Mouse (Mus musculus) embryonic facial prominence, embryonic 10.5 days (tissue): ENCODE measurements at regions not wholly inside any gene's neighbourhood (a gene's known extent, or its start where the extent isn't known, plus 50 kb on each side); places are given as distances from the start of the nearest gene placed in this dataset.

ENCODE experiments used
- DNase-seq: peaks from one replicate; pipeline ENCODE4 v3.0.0-alpha.2; 2017; ENCODE audit warnings: low spot score
- H3K27ac ChIP-seq: fragments of 300-500 bp; sonication (generic); replicated peaks from 2 replicates; pipeline ENCODE4 v1.5.1; 2016; ENCODE audit warnings: mild to moderate bottlenecking
- H3K27me3 ChIP-seq: fragments of 300-500 bp; sonication (generic); replicated peaks from 2 replicates; pipeline ENCODE4 v1.6.1; 2016; ENCODE audit warnings: low read depth, mild to moderate bottlenecking; ENCODE audit not compliant: poor library complexity, severe bottlenecking
- H3K36me3 ChIP-seq: fragments of 300-500 bp; sonication (generic); replicated peaks from 2 replicates; pipeline ENCODE4 v1.6.1; 2016; ENCODE audit warnings: mild to moderate bottlenecking, moderate library complexity
- H3K4me1 ChIP-seq: fragments of 300-500 bp; sonication (generic); 2 replicates; pipeline ENCODE4 v1.6.1; 2016
- H3K4me3 ChIP-seq: fragments of 300-500 bp; sonication (generic); 2 replicates; pipeline ENCODE4 v1.5.1; 2016; ENCODE audit warnings: mild to moderate bottlenecking, moderate library complexity
- H3K9me3 ChIP-seq: fragments of 300-500 bp; sonication (generic); 2 replicates; pipeline ENCODE4 v1.6.1; 2016; ENCODE audit warnings: mild to moderate bottlenecking
- WGBS: fragments of 180-500 bp; shearing (Covaris S2); methylation state at CpG from one replicate; pipeline ENCODE4 v1.1.7; 2016; 5-methylcytosine and 5-hydroxymethylcytosine counted together

DNA sequence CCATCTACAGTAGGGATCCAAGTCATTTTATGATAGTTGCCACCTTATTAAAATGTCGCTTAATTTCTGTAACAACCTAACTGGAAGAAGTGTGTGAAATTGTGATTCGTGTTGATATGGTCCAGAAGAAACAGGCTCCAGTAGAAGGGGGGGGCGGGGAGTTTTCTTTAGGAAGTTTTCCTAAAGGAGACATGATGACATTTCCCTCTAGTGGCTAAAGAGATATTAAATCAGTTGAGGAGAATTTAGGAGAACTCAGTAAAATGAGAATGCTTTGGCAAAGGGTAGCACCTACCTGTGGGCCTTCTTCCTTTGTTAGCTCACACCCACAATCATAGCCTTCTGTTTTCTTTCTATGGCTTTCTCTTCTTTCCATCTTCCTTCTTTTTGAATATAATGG is 107.7 kb downstream of the Tnfsf18 start:
- no peak for DNase-seq
- H3K4me1 ChIP-seq: no peaks in the 10 kb centered on the region
- no peak overlapping the region for H3K27ac ChIP-seq
- H3K9me3 ChIP-seq: no peaks in the 10 kb centered on the region
- no peaks in the 10 kb centered on the region for H3K27me3 ChIP-seq
- H3K36me3 ChIP-seq: no peaks in the 10 kb centered on the region
- 86% methylated on average over 3 of the region's 3 CpGs for WGBS
- H3K4me3 ChIP-seq: no peak overlapping the region

DNA sequence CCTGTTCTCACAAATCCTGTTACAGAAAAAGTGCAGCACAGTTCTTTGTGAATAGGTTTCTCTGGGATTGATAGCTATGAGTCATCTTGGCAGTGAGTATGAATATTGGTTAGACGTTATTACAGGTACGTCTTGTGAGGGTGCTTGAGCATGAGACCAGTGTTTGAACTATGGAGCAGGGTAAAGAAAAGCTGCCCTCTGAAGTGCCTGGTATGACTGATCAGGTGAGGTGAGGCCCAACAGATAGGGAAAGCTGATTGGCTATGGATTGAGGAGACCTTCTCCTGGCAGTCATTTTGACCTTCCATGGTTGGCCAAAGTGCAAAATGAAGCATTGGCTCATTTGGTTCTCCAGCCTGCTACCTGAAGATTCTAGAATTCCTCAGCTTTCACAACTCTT is 106.7 kb downstream of the Tnfsf18 start:
- 91% methylated on average over 2 of the region's 2 CpGs for WGBS

GRCm38 (mm10) chr1:161598167-161598566 is 103.7 kb downstream of the Tnfsf18 start:
- no peak overlapping the region for H3K27ac ChIP-seq
- no peaks in the 10 kb centered on the region for H3K27me3 ChIP-seq
- H3K36me3 ChIP-seq: no peaks in the 10 kb centered on the region
- no peaks in the 10 kb centered on the region for H3K9me3 ChIP-seq
- H3K4me1 ChIP-seq: no peaks in the 10 kb centered on the region
- 89% methylated on average over 3 of the region's 3 CpGs for WGBS
- no peak for DNase-seq
- H3K4me3 ChIP-seq: no peak overlapping the region

More for the DNA sequence above, 106.7 kb downstream of the Tnfsf18 start:
- no peaks in the 10 kb centered on the region for H3K4me1 ChIP-seq
- no peaks in the 10 kb centered on the region for H3K27me3 ChIP-seq
- no peaks in the 10 kb centered on the region for H3K9me3 ChIP-seq
- H3K27ac ChIP-seq: no peak overlapping the region
- H3K36me3 ChIP-seq: no peaks in the 10 kb centered on the region
- DNase-seq: no peak
- no peak overlapping the region for H3K4me3 ChIP-seq

GRCm38 (mm10) chr1:161576530-161576929 is 82.1 kb downstream of the Tnfsf18 start:
- no peak for DNase-seq
- Histone ChIP-seq H3K27me3 (no peaks in the 10 kb centered on the region), H3K27ac (no peak overlapping the region), H3K9me3 (no peaks in the 10 kb centered on the region), H3K4me3 (no peak overlapping the region), H3K36me3 (no peaks in the 10 kb centered on the region), H3K4me1 (no peaks in the 10 kb centered on the region)
- 75% methylated on average over 1 of the region's 1 CpGs for WGBS

- WGBS: 76% methylated on average over 7 of the region's 7 CpGs
- DNase-seq: no peak
- H3K36me3 ChIP-seq: no peaks in the 10 kb centered on the region
- no peaks in the 10 kb centered on the region for H3K27me3 ChIP-seq
- H3K4me3 ChIP-seq: no peak overlapping the region
- H3K9me3 ChIP-seq: no peaks in the 10 kb centered on the region
- H3K27ac ChIP-seq: no peak overlapping the region
- no peaks in the 10 kb centered on the region for H3K4me1 ChIP-seq
These were observed 81.5 kb downstream of the Tnfsf18 start for GRCm38 (mm10) chr1:161575939-161576338.

DNA sequence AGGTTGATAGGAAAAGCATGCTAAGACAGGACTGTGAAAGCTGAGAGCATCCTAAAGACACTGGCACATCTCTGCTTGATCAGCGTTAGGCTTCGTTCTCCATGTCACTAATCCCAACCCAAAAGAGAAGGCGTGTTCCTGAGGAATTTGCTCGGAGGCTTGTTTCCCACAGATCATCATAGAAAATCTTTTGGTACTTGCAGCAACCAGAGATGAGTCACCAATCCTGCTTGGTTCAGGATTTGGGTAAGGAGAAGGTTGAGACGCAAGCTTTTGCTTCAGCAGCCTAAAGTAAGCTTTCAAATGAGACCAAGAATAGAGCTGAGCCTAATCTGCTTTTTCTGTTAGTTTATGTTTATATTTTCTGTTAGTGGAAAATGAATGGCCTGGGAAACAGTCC is 80.7 kb downstream of the Tnfsf18 start:
- no peak overlapping the region for H3K4me3 ChIP-seq
- H3K27ac ChIP-seq: no peak overlapping the region
- 84% methylated on average over 5 of the region's 5 CpGs for WGBS
- H3K4me1 ChIP-seq: no peaks in the 10 kb centered on the region
- no peak for DNase-seq
- no peaks in the 10 kb centered on the region for H3K27me3 ChIP-seq
- no peaks in the 10 kb centered on the region for H3K36me3 ChIP-seq
- H3K9me3 ChIP-seq: no peaks in the 10 kb centered on the region

GRCm38 (mm10) chr1:161570762-161571161 is 76.3 kb downstream of the Tnfsf18 start:
- no peak for DNase-seq
- Histone ChIP-seq H3K4me1 (no peaks in the 10 kb centered on the region), H3K36me3 (no peaks in the 10 kb centered on the region), H3K27ac (no peak overlapping the region), H3K27me3 (no peaks in the 10 kb centered on the region), H3K4me3 (no peak overlapping the region), H3K9me3 (no peaks in the 10 kb centered on the region)
- 77% methylated on average over 3 of the region's 3 CpGs for WGBS

GRCm38 (mm10) chr1:161567826-161568225 is 73.4 kb downstream of the Tnfsf18 start:
- Histone ChIP-seq H3K9me3 (no peaks in the 10 kb centered on the region), H3K27me3 (no peaks in the 10 kb centered on the region), H3K27ac (no peak overlapping the region), H3K4me1 (no peaks in the 10 kb centered on the region), H3K36me3 (no peaks in the 10 kb centered on the region), H3K4me3 (no peak overlapping the region)
- DNase-seq: no peak

DNA sequence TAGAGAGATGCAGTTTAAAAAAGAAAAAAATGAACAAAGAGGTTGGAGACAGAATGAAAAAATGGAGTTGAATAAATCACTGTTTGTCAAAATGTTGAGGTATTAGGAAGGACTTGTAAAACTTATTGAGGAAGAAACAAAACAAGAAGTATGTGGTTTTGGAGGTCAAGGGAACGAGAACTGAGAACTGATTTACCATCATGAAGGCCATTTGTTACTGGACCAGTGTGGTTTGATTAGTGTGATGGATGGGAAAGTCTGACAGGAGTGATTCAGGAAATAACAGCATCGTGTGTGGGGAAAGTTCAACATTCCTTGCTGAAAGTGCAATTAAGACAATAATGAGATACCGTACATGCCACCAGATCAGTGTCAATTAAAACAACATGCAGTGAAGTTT is 65.9 kb downstream of the Tnfsf18 start:
- H3K4me3 ChIP-seq: no peak overlapping the region
- 71% methylated on average over 3 of the region's 3 CpGs for WGBS
- no peak for DNase-seq
- no peaks in the 10 kb centered on the region for H3K27me3 ChIP-seq
- no peak overlapping the region for H3K27ac ChIP-seq
- H3K36me3 ChIP-seq: no peaks in the 10 kb centered on the region
- H3K9me3 ChIP-seq: no peaks in the 10 kb centered on the region
- no peaks in the 10 kb centered on the region for H3K4me1 ChIP-seq
